Mouse (Mus musculus) CH12.LX (cell line): ENCODE measurements at regions not wholly inside any gene's neighbourhood (a gene's known extent, or its start where the extent isn't known, plus 50 kb on each side); places are given as distances from the start of the nearest gene placed in this dataset.

ENCODE experiments used
- DNase-seq: peaks from one replicate; pipeline ENCODE4 v3.0.0-alpha.2; 2013; ENCODE audit errors: extremely low read depth
- H3K27ac ChIP-seq: 2 replicates; pipeline ENCODE4 v1.5.1; 2012; ENCODE audit warnings: low read depth, mild to moderate bottlenecking, control low read depth, moderate library complexity; ENCODE audit not compliant: insufficient read depth
- H3K27me3 ChIP-seq: replicated peaks from 2 replicates; pipeline ENCODE3; 2012; ENCODE audit warnings: inconsistent platforms
- H3K36me3 ChIP-seq, 2 experiments: replicated peaks in 1 of 2; 2 replicates each; pipeline versions ENCODE3 to v1.6.1; 2012; ENCODE audit warnings: inconsistent platforms in 1 of 2, low read length in 1 of 2, mild to moderate bottlenecking in 1 of 2, mixed read lengths in 1 of 2, moderate library complexity in 1 of 2; ENCODE audit not compliant: control insufficient read depth in 1 of 2, insufficient read depth in 1 of 2
- H3K4me1 ChIP-seq, 2 experiments: 2 replicates each; pipeline ENCODE4 v1.6.1; 2012; ENCODE audit warnings: inconsistent platforms in 1 of 2, moderate library complexity in 1 of 2; ENCODE audit not compliant: insufficient read depth in 2 of 2, control insufficient read depth in 1 of 2
- H3K4me2 ChIP-seq: 2 replicates; pipeline ENCODE4 v1.6.1; 2012; ENCODE audit warnings: low read depth, mild to moderate bottlenecking, control low read depth; ENCODE audit not compliant: poor library complexity, insufficient read depth, severe bottlenecking
- H3K4me3 ChIP-seq, 3 experiments: fragments of 150-350 bp in 1 of 3; sonication (generic) in 1 of 3; replicated peaks in 1 of 3; 2 replicates each; pipeline versions ENCODE3 to v1.5.1; 2011 to 2012; ENCODE audit warnings: low read depth in 2 of 3, low read length in 2 of 3, mild to moderate bottlenecking in 2 of 3, moderate library complexity in 2 of 3, control low read depth in 1 of 3, improper control_type of control experiment in 1 of 3, inconsistent platforms in 1 of 3, mixed read lengths in 1 of 3; ENCODE audit not compliant: poor library complexity in 1 of 3
- H3K79me2 ChIP-seq: replicated peaks from 2 replicates; pipeline ENCODE4 v1.6.1; 2012; ENCODE audit warnings: mild to moderate bottlenecking, moderate library complexity; ENCODE audit not compliant: control insufficient read depth, poor library complexity, insufficient read depth, severe bottlenecking; ENCODE audit errors: extremely low read depth
- H3K9ac ChIP-seq: 2 replicates; pipeline ENCODE4 v1.6.1; 2012; ENCODE audit warnings: low read depth, mild to moderate bottlenecking, control low read depth, moderate library complexity; ENCODE audit not compliant: insufficient read depth
- H3K9me3 ChIP-seq: replicated peaks from 2 replicates; pipeline ENCODE3; 2012; ENCODE audit warnings: low read length, inconsistent platforms, mixed read lengths
- BHLHE40 ChIP-seq: IDR thresholded peaks from 2 replicates; pipeline ENCODE4 v1.6.1; 2011; ENCODE audit warnings: mild to moderate bottlenecking, low read depth, low read length, improper control_type of control experiment
- CHD1 ChIP-seq: IDR thresholded peaks from 2 replicates; pipeline ENCODE4 v1.6.1; 2012; ENCODE audit warnings: low read depth, low read length, improper control_type of control experiment, inconsistent platforms
- E2F4 ChIP-seq: IDR thresholded peaks from 2 replicates; pipeline ENCODE4 v1.6.1; 2011; ENCODE audit warnings: low read depth, low read length, improper control_type of control experiment; ENCODE audit not compliant: insufficient replicate concordance
- EP300 ChIP-seq: IDR thresholded peaks from 2 replicates; pipeline ENCODE4 v1.6.1; 2011; ENCODE audit warnings: low read length, improper control_type of control experiment
- GABPA ChIP-seq: IDR thresholded peaks from 2 replicates; pipeline ENCODE4 v1.6.1; 2012; ENCODE audit warnings: low read depth, low read length, improper control_type of control experiment, inconsistent platforms; ENCODE audit not compliant: insufficient replicate concordance
- HCFC1 ChIP-seq: IDR thresholded peaks from 2 replicates; pipeline ENCODE4 v1.6.1; 2012; ENCODE audit warnings: low read depth, mild to moderate bottlenecking, inconsistent platforms, low read length, improper control_type of control experiment
- JUN ChIP-seq: IDR thresholded peaks from 2 replicates; pipeline ENCODE4 v1.6.1; 2011; ENCODE audit warnings: low read depth, mild to moderate bottlenecking, low read length, improper control_type of control experiment, moderate library complexity; ENCODE audit not compliant: insufficient read depth
- JUND ChIP-seq: conservative IDR thresholded peaks from 2 replicates; pipeline ENCODE4 v1.6.1; 2011; ENCODE audit warnings: low read depth, low read length, improper control_type of control experiment
- KAT2A ChIP-seq: IDR thresholded peaks from 2 replicates; pipeline ENCODE4 v1.6.1; 2012; ENCODE audit warnings: low read length, improper control_type of control experiment, inconsistent platforms; ENCODE audit not compliant: insufficient replicate concordance
- MAX ChIP-seq: IDR thresholded peaks from 2 replicates; pipeline ENCODE4 v1.6.1; 2011; ENCODE audit warnings: low read length, improper control_type of control experiment
- MXI1 ChIP-seq: IDR thresholded peaks from 2 replicates; pipeline ENCODE4 v1.6.1; 2011; ENCODE audit warnings: mild to moderate bottlenecking, low read depth, low read length, improper control_type of control experiment
- MYC ChIP-seq: IDR thresholded peaks from 2 replicates; pipeline ENCODE4 v1.6.1; 2011; ENCODE audit warnings: low read depth, mild to moderate bottlenecking, improper control_type of control experiment, low read length
- NELFE ChIP-seq: IDR thresholded peaks from 2 replicates; pipeline ENCODE4 v1.6.1; 2011; ENCODE audit warnings: low read depth, low read length, improper control_type of control experiment
- PAX5 ChIP-seq: IDR thresholded peaks from 2 replicates; pipeline ENCODE4 v1.6.1; 2012; ENCODE audit warnings: low read length, inconsistent platforms, mixed read lengths
- POLR2A ChIP-seq: IDR thresholded peaks from 2 replicates; pipeline ENCODE4 v1.6.1; 2011; ENCODE audit warnings: low read depth, mild to moderate bottlenecking, improper control_type of control experiment, low read length
- POLR2AphosphoS2 ChIP-seq: IDR thresholded peaks from 2 replicates; pipeline ENCODE4 v1.6.1; 2011; ENCODE audit warnings: low read depth, low read length, improper control_type of control experiment
- RAD21 ChIP-seq: IDR thresholded peaks from 2 replicates; pipeline ENCODE4 v1.6.1; 2011; ENCODE audit warnings: low read depth, mild to moderate bottlenecking, low read length, improper control_type of control experiment, moderate library complexity
- RCOR1 ChIP-seq: conservative IDR thresholded peaks from 2 replicates; pipeline ENCODE4 v1.6.1; 2012; ENCODE audit warnings: low read depth, mild to moderate bottlenecking, inconsistent platforms, low read length, improper control_type of control experiment
- SIN3A ChIP-seq: IDR thresholded peaks from 2 replicates; pipeline ENCODE4 v1.6.1; 2012; ENCODE audit warnings: low read length, improper control_type of control experiment, inconsistent platforms
- SMC3 ChIP-seq: IDR thresholded peaks from 2 replicates; pipeline ENCODE4 v1.6.1; 2011; ENCODE audit warnings: low read depth, low read length, improper control_type of control experiment
- TBP ChIP-seq: conservative IDR thresholded peaks from 2 replicates; pipeline ENCODE4 v1.6.1; 2011; ENCODE audit warnings: low read depth, low read length, improper control_type of control experiment
- TCF12 ChIP-seq: IDR thresholded peaks from 2 replicates; pipeline ENCODE4 v1.6.1; 2014; ENCODE audit warnings: low read depth, mild to moderate bottlenecking, inconsistent platforms, low read length, improper control_type of control experiment
- USF1 ChIP-seq: IDR thresholded peaks from 2 replicates; pipeline ENCODE4 v1.6.1; 2014; ENCODE audit warnings: low read depth, mild to moderate bottlenecking, inconsistent platforms, low read length, improper control_type of control experiment
- USF2 ChIP-seq: conservative IDR thresholded peaks from 2 replicates; pipeline ENCODE4 v1.6.1; 2011; ENCODE audit warnings: low read depth, low read length, improper control_type of control experiment
- ZC3H11A ChIP-seq: IDR thresholded peaks from 2 replicates; pipeline ENCODE4 v1.6.1; 2012; ENCODE audit warnings: low read depth, mild to moderate bottlenecking, inconsistent platforms, low read length, improper control_type of control experiment
- ZKSCAN1 ChIP-seq: IDR thresholded peaks from 2 replicates; pipeline ENCODE4 v1.6.1; 2012; ENCODE audit warnings: low read depth, inconsistent platforms, low read length, improper control_type of control experiment, borderline replicate concordance
- ZMIZ1 ChIP-seq: IDR thresholded peaks from 2 replicates; pipeline ENCODE4 v1.6.1; 2012; ENCODE audit warnings: low read depth, mild to moderate bottlenecking, inconsistent platforms, low read length, improper control_type of control experiment
- ZNF384 ChIP-seq: IDR thresholded peaks from 2 replicates; pipeline ENCODE4 v1.6.1; 2012; ENCODE audit warnings: low read depth, low read length, improper control_type of control experiment, inconsistent platforms
- dilution Hi-C: fragments of 300-500 bp; cut with MboI; formaldehyde crosslinking; loops from 2 replicates; pipeline ENCODE4 v1.14.3; 2020; ENCODE audit warnings: low sequenced_read_pairs; ENCODE audit not compliant: extremely low pct_unique_long_range_greater_than_20kb, extremely low pct_ligation_motif_present
- in situ Hi-C: fragments of 300-500 bp; cut with MboI; formaldehyde crosslinking; loops from 3 replicates; pipeline ENCODE4 v1.14.3; 2019; ENCODE audit warnings: low sequenced_read_pairs, low pct_ligation_motif_present, low pct_unique_long_range_greater_than_20kb, mixed read lengths

- no peaks in the 10 kb centered on the region for H3K9me3 ChIP-seq
- no peak overlapping the region for H3K4me3 ChIP-seq
- H3K4me2 ChIP-seq = no peak overlapping the region
- no peak overlapping the region for H3K27ac ChIP-seq
- H3K79me2 ChIP-seq = no peaks in the 10 kb centered on the region
- dilution Hi-C loops (no loop called here), in situ Hi-C loops (no loop called here)
- no peaks in the 10 kb centered on the region for H3K36me3 ChIP-seq
- TF ChIP-seq POLR2A (no peak), BHLHE40 (no peak), ZMIZ1 (no peak), GABPA (no peak), POLR2AphosphoS2 (no peak), MYC (no peak), USF2 (no peak), TBP (no peak), ZNF384 (no peak), ZKSCAN1 (no peak), ZC3H11A (no peak), NELFE (no peak), KAT2A (no peak), E2F4 (no peak), MXI1 (no peak), TCF12 (no peak), MAX (no peak), EP300 (no peak), JUND (no peak), USF1 (no peak)
- no peaks in the 10 kb centered on the region for H3K4me1 ChIP-seq
- H3K9ac ChIP-seq = no peak overlapping the region
- no peak for DNase-seq
- no peaks in the 10 kb centered on the region for H3K27me3 ChIP-seq
These were observed 157.6 kb upstream of the Tbl1x start for GRCm38 (mm10) chrX:77353181-77353580.

DNA sequence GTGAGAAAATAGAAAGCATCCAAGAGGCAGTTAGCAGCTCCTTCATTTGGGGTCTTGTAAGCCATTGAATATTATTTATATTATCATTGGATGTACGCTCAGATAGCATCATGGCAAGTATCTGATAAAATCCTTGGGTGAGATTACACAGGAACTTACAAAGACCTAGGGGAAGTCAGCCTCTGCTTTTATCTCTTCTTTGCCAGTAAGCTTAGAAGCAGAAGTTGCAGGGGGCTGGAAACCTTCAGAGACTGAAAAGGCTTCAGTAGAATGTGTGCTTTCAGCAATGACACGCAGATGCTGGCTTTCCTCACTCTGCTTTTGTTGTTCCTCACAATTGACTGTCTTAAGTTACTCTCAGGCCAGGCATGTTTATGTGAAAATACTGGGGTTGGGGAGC, 150.3 kb upstream of the Tbl1x start:
- H3K4me3 ChIP-seq = no peak overlapping the region
- no peaks in the 10 kb centered on the region for H3K79me2 ChIP-seq
- H3K4me2 ChIP-seq = no peak overlapping the region
- no peaks in the 10 kb centered on the region for H3K27me3 ChIP-seq
- H3K36me3 ChIP-seq = no peaks in the 10 kb centered on the region
- in situ Hi-C loops = no loop called here
- no peaks in the 10 kb centered on the region for H3K4me1 ChIP-seq
- TF ChIP-seq SIN3A (no peak), SMC3 (no peak), CHD1 (no peak), GABPA (no peak), HCFC1 (no peak), PAX5 (no peak), MYC (no peak), JUN (no peak), RCOR1 (no peak), POLR2A (no peak), RAD21 (no peak)
- no peak for DNase-seq
- no peaks in the 10 kb centered on the region for H3K9me3 ChIP-seq
- no peak overlapping the region for H3K27ac ChIP-seq
- dilution Hi-C loops = no loop called here
- no peak overlapping the region for H3K9ac ChIP-seq
